Mouse (Mus musculus) cortical plate, adult 2 months (tissue): ENCODE data around the gene Prelp. TPM values are rescaled to one million over a fixed set of nuclear protein-coding genes. Genes with fewer than 3 reads are reported as not detected.

Source experiments
- H3K27ac ChIP-seq: fragments of 200-500 bp; 2 replicates; pipeline ENCODE4 v1.5.1; 2012; ENCODE audit warnings: low read length, control low read depth, inconsistent platforms; ENCODE audit not compliant: insufficient read depth
- H3K4me1 ChIP-seq: fragments of 200-500 bp; 2 replicates; pipeline ENCODE4 v1.6.1; 2011; ENCODE audit warnings: low read length; ENCODE audit not compliant: control insufficient read depth, insufficient read depth
- H3K4me3 ChIP-seq: fragments of 200-500 bp; 2 replicates; pipeline ENCODE4 v1.5.1; 2011; ENCODE audit warnings: mild to moderate bottlenecking, low read length, control low read depth; ENCODE audit not compliant: insufficient read depth
- CTCF ChIP-seq: fragments of 200-500 bp; IDR thresholded peaks from 2 replicates; pipeline ENCODE4 v1.5.1; 2011; ENCODE audit warnings: mild to moderate bottlenecking, control low read depth, low read length; ENCODE audit not compliant: insufficient read depth; ENCODE audit errors: extremely low read depth
- POLR2A ChIP-seq: fragments of 200-500 bp; IDR thresholded peaks from 2 replicates; pipeline ENCODE4 v1.6.1; 2011; ENCODE audit warnings: mild to moderate bottlenecking, low read length, control low read depth; ENCODE audit not compliant: insufficient read depth; ENCODE audit errors: extremely low read depth
- polyA plus RNA-seq: library from polyadenylated mRNA; depleted of rRNA; stranded (reverse); fragments of >200 nt; gene quantifications from 2 replicates; pipeline ENCODE4 v1.2.3, GENCODE M21; 2012

The Prelp gene
- polyA plus RNA-seq, 1 experiment: 16.0 TPM

DNA sequence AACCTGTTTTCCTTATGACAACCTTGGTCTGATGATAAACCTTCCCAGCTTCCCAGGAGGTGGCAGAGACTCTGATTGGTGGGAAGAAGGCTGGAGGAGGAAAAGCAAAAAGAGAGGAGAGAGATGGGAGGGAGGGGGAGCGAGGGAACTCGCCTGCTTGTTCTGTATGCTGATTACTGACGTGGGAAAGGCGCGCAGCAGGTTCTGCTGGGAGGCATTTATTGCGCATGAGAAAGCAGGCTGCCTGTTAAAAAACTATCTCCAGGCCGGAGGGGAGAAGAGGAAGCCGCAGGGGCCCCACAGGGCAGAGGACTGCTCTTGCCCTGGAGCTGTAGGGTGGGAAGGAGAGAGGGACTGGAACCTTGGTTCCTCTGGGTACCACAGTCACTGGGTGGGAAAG lies 34.2 kb downstream of the Prelp start:
- H3K4me3 ChIP-seq: no peak overlapping the region
- peak overlapping the region; percentile 61 for H3K27ac ChIP-seq
- peaks cover 5% of the 10 kb centered on the region; the same call in 1 of the 2 replicates for H3K4me1 ChIP-seq
- TF ChIP-seq CTCF (no peak), POLR2A (peak; percentile 66; the same call in 1 of the 2 replicates)

DNA sequence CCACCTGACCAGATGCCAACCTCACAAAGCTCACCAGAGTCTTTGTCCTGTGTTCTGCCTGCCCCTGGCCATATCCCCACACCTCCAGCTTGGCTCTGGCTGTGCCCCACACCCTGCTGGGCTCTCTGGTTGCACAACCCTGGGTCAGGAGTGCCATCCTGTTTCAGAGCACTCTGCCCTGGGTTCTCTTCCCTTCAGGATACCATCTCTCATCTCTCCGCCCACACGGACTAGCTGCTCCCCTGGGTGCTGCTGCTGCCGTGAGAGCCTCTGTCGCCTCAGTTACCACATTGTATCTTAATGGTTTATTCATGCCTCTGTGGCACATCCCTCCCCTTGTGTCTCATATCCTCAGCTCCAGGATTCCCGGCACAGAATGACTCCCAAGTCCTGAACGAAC lies 34.8 kb downstream of the Prelp start:
- H3K4me1 ChIP-seq: peaks cover 5% of the 10 kb centered on the region; the same call in 1 of the 2 replicates
- no peak overlapping the region for H3K4me3 ChIP-seq
- H3K27ac ChIP-seq: peak overlapping the region; percentile 61
- TF ChIP-seq CTCF: no peak
- TF ChIP-seq POLR2A: no peak

DNA sequence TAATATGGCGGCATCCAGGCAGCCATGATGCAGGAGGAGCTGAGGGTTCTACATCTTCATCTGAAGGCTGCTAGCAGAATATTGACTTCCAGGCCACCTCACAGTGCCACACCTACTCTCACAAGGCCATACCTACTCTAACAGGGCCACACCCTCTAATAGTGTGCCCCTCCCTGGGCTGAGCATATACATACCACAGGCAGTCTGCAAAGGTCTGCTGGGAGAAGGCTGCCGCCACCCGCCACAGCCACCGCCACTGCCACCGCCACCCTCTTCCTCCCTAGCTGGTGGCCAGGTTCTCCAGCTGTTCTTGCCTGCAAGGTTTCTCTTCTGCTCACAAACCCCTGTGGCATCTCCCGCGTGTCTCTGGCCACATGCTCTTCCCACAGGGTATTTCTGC lies 35.4 kb downstream of the Prelp start:
- peaks cover 5% of the 10 kb centered on the region; the same call in 1 of the 2 replicates for H3K4me1 ChIP-seq
- no peak overlapping the region for H3K4me3 ChIP-seq
- TF ChIP-seq POLR2A (no peak), CTCF (no peak)
- no peak overlapping the region for H3K27ac ChIP-seq

DNA sequence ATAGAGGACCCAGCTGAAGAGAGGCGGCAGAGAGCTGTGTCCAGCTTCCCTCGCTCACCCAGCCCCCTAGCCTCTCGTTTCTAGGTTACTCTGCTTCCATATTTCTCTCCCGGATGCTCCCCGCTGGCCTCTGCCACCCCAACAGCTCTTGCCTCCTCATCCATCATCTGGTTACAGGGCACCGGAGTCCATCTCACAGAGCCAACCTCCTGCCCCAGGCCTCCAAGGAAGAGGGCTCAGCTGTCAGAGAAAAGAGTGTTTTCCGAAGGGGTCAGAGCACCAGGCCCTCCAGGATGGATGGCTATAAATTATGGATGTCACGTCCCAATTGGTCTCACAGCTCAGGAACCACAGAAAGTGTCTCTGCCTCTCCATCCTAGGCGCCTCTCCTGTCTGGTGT lies 36.5 kb downstream of the Prelp start:
- Histone ChIP-seq H3K27ac (peak overlapping the region; percentile 24), H3K4me1 (peaks cover 5% of the 10 kb centered on the region; the same call in 1 of the 2 replicates), H3K4me3 (no peak overlapping the region)
- TF ChIP-seq CTCF (no peak), POLR2A (no peak)

DNA sequence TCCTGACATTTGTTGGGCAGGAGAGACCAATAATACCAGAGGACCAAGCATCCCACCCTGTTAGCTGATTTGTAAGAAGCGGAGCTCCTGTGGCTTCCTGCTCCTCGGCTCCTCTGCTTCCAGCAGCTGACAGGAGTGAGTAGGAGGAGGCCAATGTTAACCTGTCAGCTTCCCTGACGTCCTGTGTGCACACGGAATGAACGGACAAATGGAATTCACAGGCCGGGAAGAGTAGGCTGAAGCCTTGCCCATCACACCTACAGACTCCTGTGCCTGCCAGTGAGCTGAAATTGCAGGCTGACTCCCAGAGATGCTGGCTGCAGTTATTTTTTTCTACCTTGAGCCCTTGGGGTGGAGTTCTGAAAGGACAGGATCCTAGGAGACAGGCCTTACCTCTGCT lies 37.1 kb downstream of the Prelp start:
- Histone ChIP-seq H3K27ac (peak overlapping the region; percentile 24; the same call in 1 of the 2 replicates), H3K4me3 (no peak overlapping the region), H3K4me1 (peaks cover 5% of the 10 kb centered on the region; the same call in 1 of the 2 replicates)
- TF ChIP-seq POLR2A: peak; percentile 65; the same call in 1 of the 2 replicates
- TF ChIP-seq CTCF: no peak

DNA sequence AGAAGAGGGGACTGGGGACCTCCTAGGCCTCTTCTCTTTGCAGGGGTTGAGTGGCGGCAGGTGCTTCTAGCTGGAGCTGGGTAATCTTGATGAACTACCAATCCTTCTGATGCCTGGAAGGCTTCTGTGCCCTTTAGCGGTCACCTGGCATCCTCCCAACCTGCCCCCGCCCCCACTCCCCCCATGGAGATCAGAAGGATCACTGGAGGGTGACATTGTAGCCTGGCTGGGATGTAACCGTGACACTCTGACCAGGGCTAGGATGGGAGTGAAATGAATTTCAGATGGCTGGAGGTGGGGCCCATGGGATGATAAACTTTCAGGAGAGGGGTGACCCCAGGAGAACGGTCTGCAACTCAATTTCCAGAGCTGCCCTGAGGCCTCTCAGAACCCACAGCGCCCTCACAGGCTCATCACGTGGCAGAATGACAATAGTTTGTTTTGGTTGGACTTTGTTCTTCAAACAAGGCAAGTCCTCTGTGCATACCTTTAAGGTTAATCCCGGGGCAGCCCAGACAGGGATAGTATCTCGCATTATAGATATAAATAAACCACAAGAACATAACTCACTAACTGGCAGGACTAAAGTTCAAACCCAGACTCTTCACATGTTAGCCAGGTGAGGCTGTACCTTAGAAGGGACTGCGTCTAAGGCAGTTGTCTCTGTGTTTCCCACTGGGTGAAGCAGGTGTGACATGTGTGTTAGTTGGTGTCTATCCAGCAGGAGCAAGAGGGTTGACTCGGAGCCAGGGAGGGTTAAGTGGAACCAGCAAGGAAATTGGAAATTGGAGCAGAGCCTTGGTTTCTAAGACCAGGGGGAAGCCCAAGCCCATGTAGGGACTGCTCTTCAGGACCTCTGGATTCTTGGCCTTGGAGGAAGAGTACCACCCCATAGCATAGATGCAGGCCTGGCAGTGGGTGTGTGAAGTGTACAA lies 38.7 kb downstream of the Prelp start:
- Histone ChIP-seq H3K4me3 (no peak overlapping the region), H3K27ac (no peak overlapping the region), H3K4me1 (peaks cover 5% of the 10 kb centered on the region; the same call in 1 of the 2 replicates)
- no peak for TF ChIP-seq POLR2A
- no peak for TF ChIP-seq CTCF

DNA sequence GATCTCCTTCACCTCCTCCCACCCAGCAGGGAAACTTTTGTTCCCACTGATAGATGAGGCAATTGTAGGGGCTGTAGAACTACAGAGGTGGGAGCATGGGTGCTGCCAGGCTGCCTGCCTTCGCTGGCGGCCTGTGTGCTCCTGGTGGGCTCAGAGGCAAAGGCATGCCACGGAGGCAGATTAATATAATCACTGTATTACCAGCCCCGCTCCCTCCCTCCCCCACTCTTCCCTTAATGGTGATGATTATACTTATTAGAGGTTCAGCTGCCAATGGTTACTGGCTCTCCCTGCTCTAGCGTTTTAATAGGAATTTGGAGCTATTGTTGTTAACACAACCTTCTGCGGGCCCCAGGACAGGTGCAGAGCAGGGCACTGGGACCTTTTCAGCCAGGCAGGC lies 39.4 kb downstream of the Prelp start:
- Histone ChIP-seq H3K4me3 (no peak overlapping the region), H3K4me1 (peaks cover 5% of the 10 kb centered on the region; the same call in 1 of the 2 replicates), H3K27ac (no peak overlapping the region)
- TF ChIP-seq POLR2A: no peak
- TF ChIP-seq CTCF: no peak

DNA sequence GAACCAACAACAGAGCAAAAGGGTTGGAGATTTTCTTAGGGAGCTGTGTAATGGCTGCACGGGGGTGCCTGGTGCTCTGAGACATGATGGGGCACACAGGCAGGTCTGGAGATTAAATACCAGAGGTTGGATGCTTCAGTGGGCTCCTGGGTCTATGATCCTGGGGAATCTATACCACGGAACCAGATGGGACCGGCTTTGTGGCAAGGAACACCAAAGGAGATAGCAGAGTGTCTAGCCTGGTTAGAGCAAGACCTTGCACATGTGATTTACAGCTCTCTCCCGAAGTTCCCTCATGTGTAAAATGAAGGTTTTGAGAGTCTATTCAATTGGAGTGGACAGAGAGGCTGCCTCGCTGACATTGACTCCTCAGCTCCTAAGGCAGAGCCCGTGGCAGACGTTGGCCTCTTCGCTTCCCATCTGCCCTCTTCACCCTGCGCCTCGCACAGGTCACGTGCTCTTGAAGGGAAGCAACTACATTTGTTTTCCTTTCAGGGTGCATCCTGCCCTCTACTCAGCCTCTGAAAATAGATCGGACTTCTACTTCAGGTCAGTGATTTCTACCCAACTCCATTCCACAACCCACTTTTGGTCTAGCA lies 42.3 kb downstream of the Prelp start:
- TF ChIP-seq POLR2A: no peak
- H3K4me3 ChIP-seq: no peak overlapping the region
- no peak overlapping the region for H3K27ac ChIP-seq
- no peaks in the 10 kb centered on the region; the same call in 1 of the 2 replicates for H3K4me1 ChIP-seq

DNA sequence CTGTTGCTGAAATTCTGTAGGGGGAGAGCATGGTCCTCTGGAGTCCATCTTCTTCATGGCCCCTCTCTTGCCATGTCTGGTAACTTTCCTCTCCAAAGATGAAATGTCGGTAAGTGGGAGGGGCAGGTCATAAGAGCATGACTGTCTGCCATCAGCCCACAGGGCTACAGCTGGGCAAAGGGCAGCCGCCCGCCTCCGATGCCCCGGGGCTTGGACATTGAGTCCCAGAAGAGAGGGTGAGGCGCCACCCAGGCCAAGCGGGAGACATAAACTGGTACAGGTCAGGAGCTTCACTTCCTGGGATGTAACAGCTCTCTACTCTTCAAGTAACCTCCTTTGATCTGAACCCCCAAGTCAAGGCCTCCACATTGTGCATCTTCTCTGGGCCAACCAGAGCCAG lies 44.3 kb downstream of the Prelp start:
- Histone ChIP-seq H3K27ac (no peak overlapping the region), H3K4me1 (peaks cover 2% of the 10 kb centered on the region; the same call in 1 of the 2 replicates), H3K4me3 (no peak overlapping the region)
- TF ChIP-seq CTCF (no peak), POLR2A (no peak)

DNA sequence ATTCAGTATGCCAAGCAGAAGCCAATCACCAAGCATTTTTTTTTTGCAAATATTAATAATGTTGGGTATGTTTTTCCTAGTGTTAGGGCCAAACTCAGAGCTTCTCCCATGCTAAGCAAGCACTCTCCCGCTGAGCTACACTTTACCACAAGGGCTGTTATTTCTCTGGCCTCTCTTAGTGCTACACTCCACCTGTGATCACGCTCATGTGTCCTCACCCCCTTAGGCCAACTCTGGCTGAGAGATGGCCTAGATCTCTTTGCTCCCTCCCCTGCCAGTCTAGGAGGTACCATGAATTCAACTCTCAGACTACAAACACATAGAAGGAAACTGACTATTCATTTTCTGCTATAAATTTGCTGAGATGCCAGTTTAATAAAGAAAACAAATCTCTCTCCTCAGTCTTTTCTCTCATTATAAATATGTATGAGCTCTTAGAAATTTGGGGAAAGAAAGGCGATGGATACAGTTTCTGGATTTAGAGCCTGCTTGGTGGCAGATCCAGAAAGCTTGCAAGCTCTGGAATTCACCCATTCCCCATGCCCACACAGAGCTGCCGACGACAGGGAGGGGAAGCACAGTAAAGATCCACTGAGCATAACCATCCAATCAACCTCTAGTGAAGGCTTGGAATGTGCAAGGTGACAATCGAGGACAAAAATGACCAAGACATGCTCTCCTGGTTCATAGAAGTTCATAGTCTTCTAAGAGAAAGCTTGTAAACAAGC lies 48.0 kb downstream of the Prelp start:
- Histone ChIP-seq H3K4me3 (no peak overlapping the region), H3K27ac (no peak overlapping the region), H3K4me1 (peaks cover 2% of the 10 kb centered on the region; the same call in 1 of the 2 replicates)
- no peak for TF ChIP-seq CTCF
- no peak for TF ChIP-seq POLR2A
